In genomic region chr11:51681324-51681975, GRCm38 (mm10) we compare ENCODE assay signal across 9 mouse cellular contexts. TPM values are rescaled to one million over a fixed set of nuclear protein-coding genes. Genes with fewer than 3 reads are reported as not detected.
DNase-seq lines count a peak whose midpoint lies in the region; ATAC-seq and TF ChIP-seq lines count a peak whose summit lies in the region.
"Had no signal": no experiment of that assay in that cellular context is flagged by ENCODE, and none has a peak within 500 bp of the region (broad histone marks: within the 10 kb centered on the region; RNA-seq: fewer than 3 reads in every experiment).

No protein-coding gene starts in this region.

- ATAC-seq in embryonic facial prominence, embryonic 14.5 days (ENCODE audit: low read depth) = peak; percentile 64
- no peak for ATAC-seq in heart, embryonic 14.5 days (ENCODE audit: insufficient number of reproducible peaks, insufficient read depth, low FRiP score, low read depth)
- ATAC-seq in liver, embryonic 15.5 days (ENCODE audit: insufficient read depth) = peak; percentile 28; the same call in 1 of the 2 replicates

- H3K27ac ChIP-seq in bone marrow, adult 2 months (ENCODE audit: control insufficient read depth, insufficient read depth, low read depth, low read length, poor library complexity) = no peak overlapping the region
- H3K27ac ChIP-seq in embryonic facial prominence, embryonic 14.5 days (replicated peaks; ENCODE audit: low read depth, low read length) = no peak overlapping the region
- H3K27ac ChIP-seq in heart, embryonic 14.5 days (replicated peaks in 1 of 2; ENCODE audit: control insufficient read depth in 1 of 2, insufficient read depth in 1 of 2, low read depth in 2 of 2, low read length in 2 of 2) = no peak overlapping the region
- H3K27ac ChIP-seq in liver, embryonic 15.5 days (replicated peaks) = no peak overlapping the region
- H3K27ac ChIP-seq: neural tube, embryonic 13.5 days had no signal

- H3K27me3 ChIP-seq in E14TG2a.4 (ENCODE audit: insufficient read depth, low read length) = no peaks in the 10 kb centered on the region
- H3K27me3 ChIP-seq in embryonic facial prominence, embryonic 14.5 days (replicated peaks; ENCODE audit: control insufficient read depth, insufficient read depth, low read length) = no peaks in the 10 kb centered on the region
- no peaks in the 10 kb centered on the region for H3K27me3 ChIP-seq in heart, embryonic 14.5 days (ENCODE audit: control insufficient read depth, insufficient read depth, low read length)
- H3K27me3 ChIP-seq in liver, embryonic 15.5 days = no peaks in the 10 kb centered on the region
- H3K27me3 ChIP-seq: neural tube, embryonic 13.5 days had no signal

- H3K4me3 ChIP-seq in E14TG2a.4 (replicated peaks; ENCODE audit: low read length) = 0 out of 2 replicates have a peak overlapping the region, but pooled peaks have one; percentile 23
- H3K4me3 ChIP-seq in bone marrow, adult 2 months (replicated peaks; ENCODE audit: control insufficient read depth, low read depth, low read length) = peak overlapping the region; percentile 45
- H3K4me3 ChIP-seq in embryonic facial prominence, embryonic 14.5 days (ENCODE audit: low read depth, low read length) = no peak overlapping the region
- peak overlapping the region in 1 of 2 experiments; percentile 0; a peak in 1 of 4 replicates for H3K4me3 ChIP-seq in heart, embryonic 14.5 days (ENCODE audit: control insufficient read depth in 1 of 2, insufficient read depth in 1 of 2, low read depth in 1 of 2, low read length in 2 of 2)
- H3K4me3 ChIP-seq in liver, embryonic 15.5 days (replicated peaks) = peak overlapping the region; percentile 39
- H3K4me3 ChIP-seq: neural tube, embryonic 13.5 days had no signal

- H3K9ac ChIP-seq in embryonic facial prominence, embryonic 14.5 days (ENCODE audit: low read depth, low read length) = no peak overlapping the region; the same call in 1 of the 2 replicates
- H3K9ac ChIP-seq in heart, embryonic 14.5 days (ENCODE audit: low read length) = peak overlapping the region; percentile 40; the same call in 1 of the 2 replicates
- peak overlapping the region; percentile 31; the same call in 1 of the 2 replicates for H3K9ac ChIP-seq in liver, embryonic 15.5 days
- H3K9ac ChIP-seq: neural tube, embryonic 13.5 days had no signal

- peak; percentile 80 for TF ChIP-seq CTCF in E14TG2a.4 (conservative IDR thresholded peaks at IDR 0.05; ENCODE audit: low read length)
- TF ChIP-seq CTCF in bone marrow, adult 2 months (IDR thresholded peaks at IDR 0.05; ENCODE audit: control insufficient read depth, insufficient read depth, low read length) = peak; percentile 95

- DNase-seq in embryonic facial prominence, embryonic 14.5 days (ENCODE audit: low spot score) = peak; percentile 92
- DNase-seq in kidney, postnatal 36 days = peak; percentile 88 to 96
- DNase-seq in ovary, postnatal 14 days (ENCODE audit: low spot score) = peak; percentile 89
- DNase-seq in thymus, postnatal 0 days (ENCODE audit: low spot score) = peak; percentile 91

- peaks cover 22% of the 10 kb centered on the region for H3K36me3 ChIP-seq in E14TG2a.4 (ENCODE audit: insufficient read depth, low read length)
- H3K36me3 ChIP-seq in embryonic facial prominence, embryonic 14.5 days (ENCODE audit: control insufficient read depth, insufficient read depth, low read length) = peaks cover 11% of the 10 kb centered on the region
- peaks cover 10% of the 10 kb centered on the region for H3K36me3 ChIP-seq in heart, embryonic 14.5 days (ENCODE audit: control insufficient read depth, insufficient read depth, low read length)
- H3K36me3 ChIP-seq in liver, embryonic 15.5 days (replicated peaks) = no peaks in the 10 kb centered on the region

- no peaks in the 10 kb centered on the region for H3K9me3 ChIP-seq in E14TG2a.4 (ENCODE audit: low read length)
- no peaks in the 10 kb centered on the region for H3K9me3 ChIP-seq in embryonic facial prominence, embryonic 14.5 days (ENCODE audit: control insufficient read depth, low read length)
- no peaks in the 10 kb centered on the region for H3K9me3 ChIP-seq in heart, embryonic 14.5 days (ENCODE audit: control insufficient read depth, low read length)
- no peaks in the 10 kb centered on the region for H3K9me3 ChIP-seq in liver, embryonic 15.5 days (replicated peaks)
- H3K9me3 ChIP-seq: neural tube, embryonic 13.5 days had no signal

- peaks cover 31% of the 10 kb centered on the region for H3K4me1 ChIP-seq in E14TG2a.4 (replicated peaks; ENCODE audit: low read depth, low read length)
- peaks cover 3% of the 10 kb centered on the region; the same call in 1 of the 2 replicates for H3K4me1 ChIP-seq in bone marrow, adult 2 months (ENCODE audit: control insufficient read depth, insufficient read depth, low read length)
- no peaks in the 10 kb centered on the region for H3K4me1 ChIP-seq in embryonic facial prominence, embryonic 14.5 days (ENCODE audit: control insufficient read depth, insufficient read depth, low read length)
- 0 out of 4 replicates have a peak, but pooled peaks cover 0 to 3% of the 10 kb centered on the region in 2 experiments for H3K4me1 ChIP-seq in heart, embryonic 14.5 days (ENCODE audit: control insufficient read depth in 2 of 2, insufficient read depth in 2 of 2, low read length in 2 of 2)
- peaks cover 8% of the 10 kb centered on the region for H3K4me1 ChIP-seq in liver, embryonic 15.5 days (replicated peaks)
- H3K4me1 ChIP-seq: neural tube, embryonic 13.5 days had no signal

- WGBS in bone marrow, adult 2 months = 24% methylated on average over 13 of the region's 13 CpGs
- 30% methylated on average over 13 of the region's 13 CpGs for WGBS in embryonic facial prominence, embryonic 14.5 days
- 31% methylated on average over 13 of the region's 13 CpGs for WGBS in heart, embryonic 14.5 days
- 26% methylated on average over 13 of the region's 13 CpGs for WGBS in liver, embryonic 15.5 days (ENCODE audit: insufficient replicate concordance)

- peak overlapping the region; percentile 26; the same call in 1 of the 2 replicates for H3K4me2 ChIP-seq in embryonic facial prominence, embryonic 14.5 days (ENCODE audit: low read depth, low read length)
- peak overlapping the region; percentile 50 for H3K4me2 ChIP-seq in heart, embryonic 14.5 days (ENCODE audit: low read length)
- peak overlapping the region; percentile 60 for H3K4me2 ChIP-seq in liver, embryonic 15.5 days
- H3K4me2 ChIP-seq: neural tube, embryonic 13.5 days had no signal

- TF ChIP-seq POLR2A in bone marrow, adult 2 months (IDR thresholded peaks at IDR 0.05; ENCODE audit: borderline replicate concordance, control insufficient read depth, low read depth, low read length) = no peak

RNA-seq across cellular contexts. Expression of gene 0610009B22Rik, which starts 7.2 kb away (rescaled TPM):
- polyA plus RNA-seq in bone marrow, adult 2 months (2011; ENCODE audit: insufficient read depth, insufficient read length, low replicate concordance, missing spikeins) = 7.5 and 15.6 TPM in 2 replicates
- 77.5 and 82.9 TPM in 2 replicates for polyA plus RNA-seq in embryonic facial prominence, embryonic 14.5 days (2014; fragmentation: Nextera tagmentation; extraction: Ambion mirVana)
- polyA plus RNA-seq in heart, embryonic 14.5 days (2014; fragmentation: Nextera tagmentation; extraction: Ambion mirVana) = 62.8 and 68.2 TPM in 2 replicates
- polyA plus RNA-seq in liver, embryonic 15.5 days (2015; fragmentation: Nextera tagmentation; extraction: Ambion mirVana) = 29.4 and 35.2 TPM in 2 replicates
- 77.3 and 85.7 TPM in 2 replicates for polyA plus RNA-seq in thymus, postnatal 0 days (2015; fragmentation: Nextera tagmentation; extraction: Ambion mirVana)

RNA-seq across cellular contexts. Expression of gene D930048N14Rik, which starts 30.7 kb away (rescaled TPM):
- polyA plus RNA-seq in bone marrow, adult 2 months (2011; ENCODE audit: insufficient read depth, insufficient read length, low replicate concordance, missing spikeins) = 0.29 and 0.72 TPM in 2 replicates
- polyA plus RNA-seq in embryonic facial prominence, embryonic 14.5 days (2014; fragmentation: Nextera tagmentation; extraction: Ambion mirVana) = 2.8 and 3.3 TPM in 2 replicates
- 0.94 and 1.2 TPM in 2 replicates for polyA plus RNA-seq in heart, embryonic 14.5 days (2014; fragmentation: Nextera tagmentation; extraction: Ambion mirVana)
- polyA plus RNA-seq in liver, embryonic 15.5 days (2015; fragmentation: Nextera tagmentation; extraction: Ambion mirVana) = 0.36 and 0.60 TPM in 2 replicates
- 1.8 TPM in 2 replicates for polyA plus RNA-seq in thymus, postnatal 0 days (2015; fragmentation: Nextera tagmentation; extraction: Ambion mirVana)

RNA-seq across cellular contexts. Expression of gene N4bp3, which starts 30.8 kb away (rescaled TPM):
- 2.7 and 5.7 TPM in 2 replicates for polyA plus RNA-seq in bone marrow, adult 2 months (2011; ENCODE audit: insufficient read depth, insufficient read length, low replicate concordance, missing spikeins)
- 32.1 and 37.8 TPM in 2 replicates for polyA plus RNA-seq in embryonic facial prominence, embryonic 14.5 days (2014; fragmentation: Nextera tagmentation; extraction: Ambion mirVana)
- 10.7 and 12.9 TPM in 2 replicates for polyA plus RNA-seq in heart, embryonic 14.5 days (2014; fragmentation: Nextera tagmentation; extraction: Ambion mirVana)
- 2.9 TPM in 2 replicates for polyA plus RNA-seq in liver, embryonic 15.5 days (2015; fragmentation: Nextera tagmentation; extraction: Ambion mirVana)
- polyA plus RNA-seq in thymus, postnatal 0 days (2015; fragmentation: Nextera tagmentation; extraction: Ambion mirVana) = 22.8 and 26.5 TPM in 2 replicates

RNA-seq across cellular contexts. Expression of gene Rmnd5b, which starts 45.8 kb away (rescaled TPM):
- 14.8 and 19.3 TPM in 2 replicates for polyA plus RNA-seq in bone marrow, adult 2 months (2011; ENCODE audit: insufficient read depth, insufficient read length, low replicate concordance, missing spikeins)
- 44.2 and 50.4 TPM in 2 replicates for polyA plus RNA-seq in embryonic facial prominence, embryonic 14.5 days (2014; fragmentation: Nextera tagmentation; extraction: Ambion mirVana)
- 32.1 and 34.3 TPM in 2 replicates for polyA plus RNA-seq in heart, embryonic 14.5 days (2014; fragmentation: Nextera tagmentation; extraction: Ambion mirVana)
- polyA plus RNA-seq in liver, embryonic 15.5 days (2015; fragmentation: Nextera tagmentation; extraction: Ambion mirVana) = 20.0 and 21.1 TPM in 2 replicates
- 62.4 and 66.1 TPM in 2 replicates for polyA plus RNA-seq in thymus, postnatal 0 days (2015; fragmentation: Nextera tagmentation; extraction: Ambion mirVana)
